Mouse (Mus musculus): Measurements from ENCODE around the gene Negr1. TPM values are rescaled to one million over a fixed set of nuclear protein-coding genes. Genes with fewer than 3 reads are reported as not detected.

The Negr1 gene
- total RNA-seq, 2 experiments from 2014 or later, result 0.40 to 1.9 TPM

- DNase-seq, result no peak
Observed at GRCm38 (mm10) chr3:157215937-157216719, 654.5 kb downstream of the Negr1 start.

- DNase-seq, result no peak
Observed at GRCm38 (mm10) chr3:157217794-157218193, 656.2 kb downstream of the Negr1 start.

DNA sequence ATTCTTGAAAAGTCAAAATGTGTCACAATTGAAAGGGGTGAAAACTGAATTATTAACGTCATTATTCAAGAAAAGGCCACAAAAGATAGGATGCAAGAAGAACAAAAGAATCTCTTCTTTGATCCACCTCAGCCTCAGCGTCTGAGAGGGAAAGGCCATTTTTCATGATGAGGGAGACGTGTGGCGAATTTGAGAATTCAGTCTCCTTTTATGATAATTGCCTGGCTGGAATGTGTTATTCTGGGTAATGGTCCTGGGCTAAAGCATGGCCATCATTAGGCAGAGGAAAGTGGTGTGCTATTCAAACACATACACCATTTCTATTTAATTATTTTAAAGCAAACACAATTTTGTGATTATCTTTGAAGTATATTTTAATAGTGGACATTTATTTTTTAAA, 663.3 kb downstream of the Negr1 start:
- no peak for DNase-seq

- peak; percentile 17 to 44 for DNase-seq
Observed at GRCm38 (mm10) chr3:157232723-157233122, 671.1 kb downstream of the Negr1 start.

DNA sequence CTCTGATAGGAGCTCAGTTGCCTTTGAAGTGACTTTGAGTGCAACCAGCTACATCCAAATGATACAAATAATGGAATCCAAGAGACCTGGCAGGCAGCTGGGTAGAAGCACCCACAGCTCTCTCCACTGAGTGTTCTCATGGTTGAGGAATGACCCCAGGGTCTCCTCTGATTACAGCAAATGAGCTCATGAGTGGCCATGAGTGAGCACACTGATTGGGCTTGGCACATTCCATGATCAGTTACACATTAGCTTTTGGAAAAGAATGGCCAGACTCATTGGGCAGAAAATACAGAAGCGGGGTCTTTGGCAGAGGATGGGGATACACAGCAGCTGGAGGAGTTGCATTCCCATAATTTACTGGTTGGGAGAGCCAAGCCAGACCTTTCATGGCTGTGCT, 678.6 kb downstream of the Negr1 start:
- no peak for DNase-seq

- DNase-seq, result no peak
Observed at GRCm38 (mm10) chr3:157255446-157255845, 693.9 kb downstream of the Negr1 start.

DNA sequence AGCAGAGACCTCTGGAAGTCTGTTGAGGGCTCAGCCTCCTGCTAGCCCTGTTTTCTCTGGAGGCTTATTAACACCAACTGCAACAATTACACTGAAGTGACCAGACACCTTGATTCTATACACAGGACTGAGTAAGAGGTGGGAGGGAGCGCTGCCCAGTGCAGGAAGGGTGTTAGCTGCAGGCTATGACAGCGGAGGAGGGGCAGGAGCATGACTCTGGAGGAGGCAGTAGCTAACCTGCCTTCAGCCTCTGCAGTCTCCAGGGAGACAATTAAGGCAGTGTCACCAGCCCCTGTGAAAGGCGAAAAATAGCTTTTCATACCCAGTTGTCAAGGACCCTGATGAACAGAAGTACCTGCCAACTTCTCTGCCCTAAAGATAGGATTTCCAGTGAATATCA, 694.3 kb downstream of the Negr1 start:
- DNase-seq, result no peak

GRCm38 (mm10) chr3:157268742-157269141, 707.1 kb downstream of the Negr1 start:
- DNase-seq, result no peak

GRCm38 (mm10) chr3:157272379-157272778, 710.8 kb downstream of the Negr1 start:
- DNase-seq, result no peak

GRCm38 (mm10) chr3:157274143-157274542, 712.5 kb downstream of the Negr1 start:
- no peak for DNase-seq

DNA sequence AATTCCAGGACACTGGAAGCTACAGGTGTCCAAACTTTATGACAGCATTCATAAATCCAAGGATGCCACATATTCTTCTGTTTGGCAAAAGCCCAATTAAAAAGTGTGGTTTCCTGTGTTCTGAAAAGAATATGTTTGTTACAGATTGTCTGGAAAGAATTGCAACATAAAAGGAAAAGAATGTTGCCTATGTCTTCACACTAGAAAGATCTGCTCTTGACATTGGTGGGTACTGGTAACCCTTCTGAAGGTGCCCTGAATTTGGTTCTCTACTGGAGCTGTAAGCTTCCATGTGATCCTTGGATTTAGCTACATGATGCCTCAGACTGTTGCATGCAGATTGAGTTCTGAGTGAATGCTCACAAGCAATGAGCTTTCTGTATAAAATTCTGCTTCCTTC, 718.1 kb downstream of the Negr1 start:
- DNase-seq, result no peak

- no peak for DNase-seq
Observed at GRCm38 (mm10) chr3:157281259-157281658, 719.7 kb downstream of the Negr1 start.

GRCm38 (mm10) chr3:157291286-157291685, 729.7 kb downstream of the Negr1 start:
- DNase-seq, result no peak

DNA sequence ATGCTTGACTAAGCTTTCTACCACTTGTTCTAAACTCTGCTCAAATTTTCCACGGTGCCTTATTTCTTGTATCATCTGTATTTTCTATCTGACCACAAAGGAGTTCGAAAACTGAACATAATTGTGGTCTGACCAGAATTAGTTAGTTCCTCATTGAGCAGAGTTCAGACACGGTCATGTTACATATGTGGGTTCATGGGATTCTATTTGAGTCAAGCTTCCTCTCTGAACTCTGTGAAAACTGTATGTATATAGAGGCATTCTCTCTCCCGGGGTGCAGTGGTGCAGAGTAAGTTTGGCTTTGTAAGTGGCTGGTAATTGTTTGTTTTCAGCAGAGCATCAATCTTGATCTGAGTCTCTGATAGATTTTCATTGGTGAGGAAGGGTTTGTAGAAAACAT, 735.6 kb downstream of the Negr1 start:
- no peak for DNase-seq

GRCm38 (mm10) chr3:157303430-157304116, 742.0 kb downstream of the Negr1 start:
- DNase-seq, result no peak

- no peak for DNase-seq
Observed at GRCm38 (mm10) chr3:157321081-157321573, 759.5 kb downstream of the Negr1 start.

GRCm38 (mm10) chr3:157321834-157322233, 760.2 kb downstream of the Negr1 start:
- DNase-seq, result no peak

DNA sequence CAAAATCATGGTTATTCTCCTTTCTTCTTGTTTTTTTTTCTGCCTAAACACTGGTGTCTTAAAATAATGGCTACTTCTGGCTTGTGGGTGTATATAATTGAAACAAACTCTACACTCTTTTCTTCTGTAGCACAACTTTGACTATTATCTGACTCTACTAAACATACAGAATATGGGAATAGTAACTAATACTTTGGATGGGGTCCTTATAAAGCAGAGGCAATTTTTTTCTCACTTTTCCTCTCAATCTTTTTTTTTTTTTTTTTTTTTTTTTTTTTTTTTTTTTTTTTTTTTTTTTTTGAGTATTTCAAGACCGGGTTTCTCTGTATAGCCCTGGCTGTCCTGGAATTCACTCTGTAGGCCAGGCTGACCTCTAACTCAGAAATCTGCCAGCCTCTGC, 772.6 kb downstream of the Negr1 start:
- DNase-seq, result no peak

- DNase-seq, result no peak
Observed at GRCm38 (mm10) chr3:157349480-157349879, 787.9 kb downstream of the Negr1 start.

- peak in 1 of 2 experiments; percentile 2 for DNase-seq
Observed at GRCm38 (mm10) chr3:157358905-157359304, 797.3 kb downstream of the Negr1 start.

DNA sequence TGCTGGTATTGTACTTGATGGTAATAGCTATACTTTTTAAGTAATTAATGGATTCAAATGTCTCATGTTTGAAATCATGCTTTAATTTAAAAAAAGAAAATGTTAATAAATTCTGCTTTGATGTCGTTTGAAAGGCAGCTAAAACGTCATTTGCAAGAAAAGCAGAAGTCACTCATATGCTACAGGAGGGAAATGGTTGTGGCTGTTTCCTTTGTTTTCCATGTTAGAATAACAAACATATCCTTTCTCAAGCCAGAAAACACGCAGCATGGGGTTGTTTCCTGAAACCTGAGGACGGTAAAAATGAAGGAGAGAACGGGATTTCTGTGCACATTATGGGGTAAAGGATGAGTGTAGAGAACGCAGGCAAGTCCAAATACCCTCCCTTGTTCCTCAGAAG, 798.2 kb downstream of the Negr1 start:
- no peak for DNase-seq
